Comparison of ENCODE assay signal across 28 mouse cellular contexts in genomic region chr7:79333419-79333818, GRCm38 (mm10). TPM values are rescaled to one million over a fixed set of nuclear protein-coding genes. Genes with fewer than 3 reads are reported as not detected.
"Had no signal": no experiment of that assay in that cellular context is flagged by ENCODE, and none has a peak within 500 bp of the region (broad histone marks: within the 10 kb centered on the region; RNA-seq: fewer than 3 reads in every experiment).

No protein-coding gene starts in this region.

- H3K4me1 ChIP-seq: limb, embryonic 13.5 days; limb, embryonic 15.5 days had no signal

- ATAC-seq: hindbrain, postnatal 0 days; intestine, embryonic 16.5 days had no signal

- DNase-seq: gastrocnemius, adult 2 months; gastrocnemius, postnatal 10 days; gastrocnemius, postnatal 25 days; heart, adult 18-20 months; heart, postnatal 10 days; kidney, adult 11 months; kidney, adult 8-10 months; kidney, postnatal 10 days; kidney, postnatal 25 days; kidney, postnatal 4 days; layer of hippocampus, adult 9-11 months; layer of hippocampus, postnatal 36 days; left cerebral cortex, postnatal 4 days had no signal

- H3K9me3 ChIP-seq: heart, embryonic 10.5 days; heart, embryonic 12.5 days; hindbrain, embryonic 13.5 days; hindbrain, embryonic 15.5 days; limb, embryonic 13.5 days; limb, embryonic 15.5 days had no signal

- H3K4me2 ChIP-seq: heart, embryonic 12.5 days; hindbrain, embryonic 13.5 days; hindbrain, embryonic 15.5 days; limb, embryonic 13.5 days; limb, embryonic 15.5 days had no signal

- H3K27me3 ChIP-seq: heart, embryonic 12.5 days; hindbrain, embryonic 13.5 days; hindbrain, embryonic 15.5 days; limb, embryonic 13.5 days; limb, embryonic 15.5 days had no signal

- H3K9ac ChIP-seq: heart, embryonic 12.5 days; hindbrain, embryonic 13.5 days; hindbrain, embryonic 15.5 days; limb, embryonic 13.5 days; limb, embryonic 15.5 days had no signal

- H3K27ac ChIP-seq: gastrocnemius, adult 2 months; heart, embryonic 10.5 days; hindbrain, embryonic 13.5 days; hindbrain, embryonic 15.5 days; hindbrain, postnatal 0 days; limb, embryonic 13.5 days; limb, embryonic 15.5 days had no signal

- H3K4me3 ChIP-seq: gastrocnemius, adult 2 months; heart, embryonic 10.5 days; heart, embryonic 12.5 days; hindbrain, embryonic 13.5 days; hindbrain, embryonic 15.5 days; limb, embryonic 13.5 days; limb, embryonic 15.5 days had no signal

RNA-seq across cellular contexts. Expression of gene Rlbp1, which starts 53.4 kb away (rescaled TPM):
- total RNA-seq: gastrocnemius, adult 2 months; gastrocnemius, postnatal 10 days; gastrocnemius, postnatal 25 days; gastrocnemius, postnatal 4 days; granulocyte monocyte progenitor cell, adult 5-6 weeks; heart, adult 18-20 months; heart, adult 8-10 months; heart, postnatal 10 days; heart, postnatal 25 days; hematopoietic stem cell, adult 5-6 weeks; liver, adult 2 months had no signal
- polyA plus RNA-seq: heart, embryonic 12.5 days; heart, embryonic 14.5 days; liver, adult 2 months had no signal
